Mouse (Mus musculus) embryonic facial prominence, embryonic 13.5 days (tissue): ENCODE data around the gene Ndn. TPM values are rescaled to one million over a fixed set of nuclear protein-coding genes. Genes with fewer than 3 reads are reported as not detected.

Experiments
- ATAC-seq: fragments of 200-750 bp; cut with Nextera tagmentation; 2 replicates; pipeline ENCODE4 v1.8.0; 2017; ENCODE audit warnings: low read depth; ENCODE audit not compliant: insufficient number of reproducible peaks, insufficient read depth, low FRiP score, low TSS enrichment
- H3K27ac ChIP-seq: fragments of 300-500 bp; sonication (generic); 2 replicates; pipeline ENCODE4 v1.5.1; 2015; ENCODE audit warnings: moderate library complexity, mild to moderate bottlenecking, inconsistent platforms
- H3K27me3 ChIP-seq: fragments of 300-500 bp; sonication (generic); 2 replicates; pipeline ENCODE4 v1.6.1; 2015; ENCODE audit warnings: mild to moderate bottlenecking, inconsistent platforms
- H3K36me3 ChIP-seq: fragments of 300-500 bp; sonication (generic); 2 replicates; pipeline ENCODE4 v1.6.1; 2015; ENCODE audit warnings: mild to moderate bottlenecking, inconsistent platforms
- H3K4me1 ChIP-seq: fragments of 300-500 bp; sonication (generic); 2 replicates; pipeline ENCODE4 v1.6.1; 2015; ENCODE audit warnings: inconsistent platforms
- H3K4me2 ChIP-seq: fragments of 300-500 bp; sonication (generic); 2 replicates; pipeline ENCODE4 v1.6.1; 2015; ENCODE audit warnings: moderate library complexity, mild to moderate bottlenecking, inconsistent platforms
- H3K4me3 ChIP-seq: fragments of 300-500 bp; sonication (generic); 2 replicates; pipeline ENCODE4 v1.5.1; 2015; ENCODE audit warnings: mild to moderate bottlenecking, inconsistent platforms
- H3K9ac ChIP-seq: fragments of 300-500 bp; sonication (generic); 2 replicates; pipeline ENCODE4 v1.6.1; 2015; ENCODE audit warnings: mild to moderate bottlenecking, inconsistent platforms
- H3K9me3 ChIP-seq: fragments of 300-500 bp; sonication (generic); 2 replicates; pipeline ENCODE4 v1.6.1; 2016; ENCODE audit warnings: inconsistent platforms
- WGBS: fragments of 180-500 bp; shearing (Covaris S2); methylation state at CpG from one replicate; pipeline ENCODE4 v1.1.7; 2015; ENCODE audit warnings: mixed read lengths; 5-methylcytosine and 5-hydroxymethylcytosine counted together
- polyA plus RNA-seq: library from polyadenylated mRNA; unstranded; fragments of >200 nt; fragmentation: Nextera tagmentation; extraction: Ambion mirVana; gene quantifications from 2 replicates; pipeline ENCODE4 v1.2.1, GENCODE M21; 2015

Gene Ndn
- polyA plus RNA-seq = 99.3 and 102 TPM in 2 replicates

DNA sequence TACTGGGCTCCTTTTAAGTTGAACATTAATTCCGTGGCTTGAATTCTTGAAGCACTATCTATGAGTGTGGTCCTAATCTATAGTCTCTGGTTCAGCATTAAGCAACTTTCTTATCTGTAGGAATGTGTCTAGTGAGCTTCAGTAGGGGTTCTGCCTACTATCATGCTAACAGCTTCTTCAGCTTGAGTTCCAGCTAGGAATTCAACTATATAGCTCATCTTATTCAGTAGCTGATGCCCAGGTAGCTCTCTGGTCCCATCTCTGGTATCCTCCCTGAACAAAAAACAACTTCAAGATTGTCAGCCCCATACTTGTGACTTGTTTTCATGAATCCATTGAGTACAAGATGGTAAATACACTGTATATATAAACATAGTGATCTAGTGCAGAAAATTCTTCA is at the start of gene Ndn:
Ndn (plus strand) TSS at position 301 of the 400 bp plus-strand sequence.
- no peak within 1 kb of the TSS for H3K9ac ChIP-seq
- no peaks in the 10 kb centered on the region for H3K27me3 ChIP-seq
- no peak within 1 kb of the TSS for H3K4me3 ChIP-seq
- H3K36me3 ChIP-seq = no peaks in the 10 kb centered on the region
- peaks cover 3% of the 10 kb centered on the region for H3K4me1 ChIP-seq
- no peak within 1 kb of the TSS for H3K27ac ChIP-seq
- no peaks in the 10 kb centered on the region for H3K9me3 ChIP-seq
- H3K4me2 ChIP-seq = no peak within 1 kb of the TSS
- no peak for ATAC-seq
- 70% methylated on average over 1 of the region's 1 CpGs for WGBS

DNA sequence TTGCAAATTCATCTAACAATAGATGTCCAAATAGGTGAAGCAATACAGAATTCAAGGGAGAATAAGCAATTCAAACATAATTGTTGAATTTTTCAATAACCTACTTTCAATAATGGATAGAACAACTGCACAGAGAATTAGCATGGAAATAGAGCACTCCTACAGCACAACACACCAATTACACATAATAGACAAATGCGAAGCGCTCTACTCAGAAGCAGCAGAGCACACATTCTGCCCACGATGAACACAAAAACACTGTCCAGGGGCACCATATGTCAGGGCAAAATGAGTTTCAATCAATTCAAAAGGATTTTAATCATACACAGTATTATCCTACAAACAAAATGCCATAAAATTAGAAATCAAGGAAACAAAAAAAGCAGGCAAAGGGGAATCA is 43.9 kb upstream of the Ndn start:
- Histone ChIP-seq H3K9ac (no peak overlapping the region), H3K4me1 (no peaks in the 10 kb centered on the region), H3K4me2 (no peak overlapping the region), H3K36me3 (no peaks in the 10 kb centered on the region), H3K27ac (no peak overlapping the region), H3K4me3 (no peak overlapping the region), H3K27me3 (no peaks in the 10 kb centered on the region), H3K9me3 (no peaks in the 10 kb centered on the region)
- ATAC-seq = no peak
- WGBS = 89% methylated on average over 3 of the region's 3 CpGs

DNA sequence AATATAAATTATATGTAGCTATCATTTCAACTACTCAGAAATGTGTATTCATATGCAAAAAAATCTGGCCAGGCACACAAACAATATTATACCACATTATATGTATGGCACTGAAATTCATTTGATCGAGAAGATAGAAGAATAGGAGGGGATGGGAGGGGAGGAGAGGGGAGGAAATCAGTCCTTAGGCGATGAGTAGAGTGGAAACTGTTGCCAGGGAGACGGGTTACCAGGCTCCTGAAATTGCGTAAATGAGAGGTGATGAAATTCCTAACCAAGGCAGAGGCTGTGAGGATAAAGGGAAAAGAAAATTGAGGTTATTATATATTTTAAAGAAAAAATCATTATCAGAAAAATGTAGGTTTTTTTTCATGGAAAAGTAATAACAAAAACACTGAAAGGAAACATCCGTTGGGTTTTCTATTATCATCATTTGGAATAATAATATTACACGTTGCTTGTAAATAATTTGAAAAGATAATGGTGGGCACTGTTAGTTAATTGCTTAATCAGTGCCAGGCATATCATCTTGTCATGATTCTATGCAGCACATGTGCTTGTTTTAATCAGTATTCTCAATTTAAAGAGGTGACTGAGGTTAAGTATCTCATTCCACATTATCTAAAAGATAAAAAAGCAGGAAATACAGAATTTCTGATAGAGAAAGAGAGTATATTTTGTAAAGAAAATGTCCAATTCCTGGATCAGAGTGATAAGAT is 39.3 kb upstream of the Ndn start:
- Histone ChIP-seq H3K36me3 (no peaks in the 10 kb centered on the region), H3K9ac (no peak overlapping the region)
- WGBS = 44% methylated on average over 6 of the region's 6 CpGs

DNA sequence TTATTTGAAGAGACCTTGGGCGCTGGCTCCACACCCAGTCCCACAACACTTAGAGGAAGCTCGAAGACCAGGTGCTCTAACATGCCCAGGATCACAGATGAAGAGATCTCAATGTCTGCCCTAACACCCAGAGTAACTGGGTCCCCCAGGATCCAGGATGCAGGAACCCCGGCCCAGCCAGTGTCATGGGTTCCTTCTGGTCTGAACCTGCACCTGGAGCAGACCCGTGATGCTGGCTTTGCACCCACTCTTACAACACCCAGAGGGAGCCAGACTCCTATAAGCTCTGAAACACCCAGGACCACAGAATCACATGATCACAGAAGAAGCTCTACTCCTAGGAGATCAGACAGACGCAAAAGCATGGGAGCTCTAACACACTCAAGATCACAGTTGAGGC is 29.6 kb upstream of the Ndn start:
- no peaks in the 10 kb centered on the region for H3K9me3 ChIP-seq
- 75% methylated on average over 5 of the region's 5 CpGs for WGBS

More for the DNA sequence above, 39.3 kb upstream of the Ndn start:
- H3K4me3 ChIP-seq = no peak overlapping the region
- H3K4me2 ChIP-seq = no peak overlapping the region
- no peak for ATAC-seq
- H3K27me3 ChIP-seq = no peaks in the 10 kb centered on the region
- no peaks in the 10 kb centered on the region for H3K4me1 ChIP-seq
- no peaks in the 10 kb centered on the region for H3K9me3 ChIP-seq
- H3K27ac ChIP-seq = no peak overlapping the region

DNA sequence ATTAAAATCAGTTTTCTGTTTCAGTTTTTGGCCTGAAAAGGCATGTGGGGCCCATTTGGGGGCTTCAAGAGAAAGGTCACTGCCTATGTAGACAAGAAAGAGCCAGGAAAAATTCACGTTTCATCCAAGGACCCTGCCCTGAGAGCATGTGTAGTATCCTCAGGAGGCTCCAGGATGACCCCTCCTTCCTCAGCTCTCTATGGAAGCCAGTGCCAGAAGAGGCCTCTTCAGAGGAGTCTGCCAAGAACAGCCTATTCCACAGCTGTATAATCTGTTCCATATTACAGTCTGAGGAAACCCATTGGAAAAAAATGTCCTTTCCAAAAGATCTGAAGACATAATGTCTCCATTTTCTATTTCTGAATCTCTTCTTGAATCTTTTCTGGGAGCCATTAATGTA is 958 bp upstream of the Ndn start:
- no peaks in the 10 kb centered on the region for H3K27me3 ChIP-seq
- H3K4me2 ChIP-seq = no peak overlapping the region
- no peak overlapping the region for H3K27ac ChIP-seq
- H3K36me3 ChIP-seq = no peaks in the 10 kb centered on the region
- no peak overlapping the region for H3K4me3 ChIP-seq
- H3K4me1 ChIP-seq = peaks cover 3% of the 10 kb centered on the region
- ATAC-seq = no peak
- H3K9me3 ChIP-seq = no peaks in the 10 kb centered on the region
- 20% methylated on average over 1 of the region's 1 CpGs for WGBS
- H3K9ac ChIP-seq = no peak overlapping the region

More for the DNA sequence above, 29.6 kb upstream of the Ndn start:
- Histone ChIP-seq H3K4me2 (no peak overlapping the region), H3K9ac (no peak overlapping the region), H3K4me3 (no peak overlapping the region), H3K27ac (no peak overlapping the region), H3K4me1 (no peaks in the 10 kb centered on the region), H3K36me3 (no peaks in the 10 kb centered on the region), H3K27me3 (no peaks in the 10 kb centered on the region)
- no peak for ATAC-seq

DNA sequence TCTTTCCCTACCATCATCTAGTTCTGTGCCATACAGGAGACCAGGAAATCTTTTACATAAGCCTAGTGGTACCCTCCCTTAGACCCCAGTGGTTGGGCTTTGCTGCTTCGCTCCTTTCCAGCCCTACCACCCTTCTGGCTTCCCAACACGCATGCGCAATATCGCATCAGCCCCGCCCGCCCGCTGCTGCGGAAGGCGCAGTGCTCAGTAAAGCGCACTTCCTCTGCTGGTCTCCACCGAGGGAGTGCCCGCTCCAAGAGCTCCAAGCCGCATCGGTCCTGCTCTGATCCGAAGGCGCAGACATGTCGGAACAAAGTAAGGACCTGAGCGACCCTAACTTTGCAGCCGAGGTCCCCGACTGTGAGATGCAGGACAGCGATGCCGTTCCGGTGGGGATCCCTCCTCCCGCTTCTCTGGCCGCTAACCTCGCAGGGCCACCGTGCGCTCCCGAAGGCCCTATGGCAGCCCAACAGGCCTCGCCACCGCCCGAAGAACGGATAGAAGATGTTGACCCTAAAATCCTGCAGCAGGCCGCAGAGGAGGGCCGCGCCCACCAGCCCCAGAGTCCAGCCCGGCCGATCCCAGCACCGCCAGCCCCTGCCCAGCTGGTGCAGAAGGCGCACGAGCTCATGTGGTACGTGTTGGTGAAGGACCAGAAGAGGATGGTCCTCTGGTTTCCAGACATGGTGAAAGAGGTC is 1.9 kb downstream of the Ndn start:
- Histone ChIP-seq H3K36me3 (no peaks in the 10 kb centered on the region), H3K27me3 (no peaks in the 10 kb centered on the region), H3K4me2 (peak overlapping the region; percentile 72), H3K9me3 (no peaks in the 10 kb centered on the region), H3K27ac (peak overlapping the region; percentile 33; the same call in 1 of the 2 replicates), H3K4me1 (peaks cover 3% of the 10 kb centered on the region), H3K4me3 (peak overlapping the region; percentile 59), H3K9ac (peak overlapping the region; percentile 79)
- peak; percentile 88 for ATAC-seq
- 14% methylated on average over 42 of the region's 42 CpGs for WGBS

DNA sequence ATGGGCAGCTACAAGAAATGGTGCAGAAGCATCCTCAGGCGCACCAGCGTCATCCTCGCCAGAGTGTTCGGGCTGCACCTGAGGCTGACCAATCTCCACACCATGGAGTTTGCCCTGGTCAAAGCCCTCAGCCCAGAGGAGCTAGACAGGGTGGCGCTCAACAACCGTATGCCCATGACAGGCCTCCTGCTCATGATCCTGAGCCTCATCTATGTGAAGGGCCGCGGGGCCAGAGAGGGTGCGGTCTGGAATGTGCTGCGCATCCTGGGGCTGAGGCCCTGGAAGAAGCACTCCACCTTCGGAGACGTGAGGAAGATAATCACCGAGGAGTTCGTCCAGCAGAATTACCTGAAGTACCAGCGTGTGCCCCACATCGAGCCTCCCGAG is 2.4 kb downstream of the Ndn start:
- H3K36me3 ChIP-seq = no peaks in the 10 kb centered on the region
- peak overlapping the region; percentile 72 for H3K4me2 ChIP-seq
- WGBS = 32% methylated on average over 17 of the region's 17 CpGs
- H3K4me3 ChIP-seq = peak overlapping the region; percentile 59
- no peaks in the 10 kb centered on the region for H3K27me3 ChIP-seq
- no peak overlapping the region for H3K27ac ChIP-seq
- ATAC-seq = no peak
- no peaks in the 10 kb centered on the region for H3K9me3 ChIP-seq
- H3K4me1 ChIP-seq = peaks cover 3% of the 10 kb centered on the region
- H3K9ac ChIP-seq = peak overlapping the region; percentile 79

DNA sequence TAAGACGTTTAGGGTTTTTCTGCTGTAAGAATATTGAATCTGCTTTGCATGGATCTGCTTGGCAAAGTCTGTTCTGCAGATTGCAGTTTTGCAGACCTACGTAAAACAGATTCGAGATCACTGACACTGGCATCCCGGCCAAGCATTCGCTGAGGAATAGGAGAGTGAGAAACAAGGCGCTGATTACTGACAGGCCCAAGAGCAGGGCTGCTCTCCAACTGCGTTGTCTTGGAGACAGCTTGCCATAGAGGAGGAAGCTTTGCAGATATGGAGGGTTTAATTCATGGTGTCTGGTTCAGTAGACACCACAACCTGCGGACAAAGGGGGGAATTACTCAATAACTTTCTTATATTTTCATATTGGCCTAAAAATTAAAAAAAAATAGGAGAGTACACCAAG is 4.9 kb downstream of the Ndn start:
- 54% methylated on average over 8 of the region's 8 CpGs for WGBS
- no peaks in the 10 kb centered on the region for H3K27me3 ChIP-seq
- no peak overlapping the region for H3K27ac ChIP-seq
- H3K36me3 ChIP-seq = no peaks in the 10 kb centered on the region
- no peak overlapping the region for H3K9ac ChIP-seq
- H3K4me3 ChIP-seq = no peak overlapping the region
- H3K4me1 ChIP-seq = peaks cover 3% of the 10 kb centered on the region
- no peaks in the 10 kb centered on the region for H3K9me3 ChIP-seq
- no peak for ATAC-seq
- no peak overlapping the region for H3K4me2 ChIP-seq

DNA sequence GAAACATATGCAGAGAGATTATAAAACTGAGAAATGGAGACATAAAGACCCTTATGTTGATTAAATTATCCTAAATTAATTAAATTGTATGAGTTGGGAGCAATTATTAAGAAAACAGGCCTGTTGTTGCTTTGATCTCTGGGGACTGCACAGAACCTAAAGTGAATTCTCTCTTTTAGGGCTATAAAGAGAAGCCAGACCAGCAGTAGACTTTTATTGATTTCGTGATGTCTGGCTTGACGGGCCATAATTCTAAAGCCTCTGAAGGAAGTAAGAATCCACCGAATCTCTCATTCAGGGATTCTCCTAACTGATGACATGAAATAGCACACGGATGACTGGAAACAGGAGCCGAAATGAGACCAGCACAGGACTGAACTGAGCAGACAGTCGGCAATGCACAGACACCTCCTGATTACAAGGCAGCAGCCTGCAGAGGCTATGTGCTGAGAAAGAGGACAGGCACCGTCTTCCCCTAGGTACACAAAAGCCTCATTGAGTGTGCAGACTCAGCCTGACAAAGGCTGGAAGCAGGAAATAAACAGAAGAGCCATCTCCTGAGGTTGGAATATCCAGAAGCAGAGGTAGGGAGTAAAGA is 18.8 kb downstream of the Ndn start:
- Histone ChIP-seq H3K27me3 (no peaks in the 10 kb centered on the region), H3K4me3 (no peak overlapping the region), H3K9ac (no peak overlapping the region), H3K27ac (no peak overlapping the region), H3K36me3 (no peaks in the 10 kb centered on the region), H3K4me1 (no peaks in the 10 kb centered on the region), H3K9me3 (no peaks in the 10 kb centered on the region), H3K4me2 (no peak overlapping the region)
- ATAC-seq = no peak
- 55% methylated on average over 7 of the region's 7 CpGs for WGBS

DNA sequence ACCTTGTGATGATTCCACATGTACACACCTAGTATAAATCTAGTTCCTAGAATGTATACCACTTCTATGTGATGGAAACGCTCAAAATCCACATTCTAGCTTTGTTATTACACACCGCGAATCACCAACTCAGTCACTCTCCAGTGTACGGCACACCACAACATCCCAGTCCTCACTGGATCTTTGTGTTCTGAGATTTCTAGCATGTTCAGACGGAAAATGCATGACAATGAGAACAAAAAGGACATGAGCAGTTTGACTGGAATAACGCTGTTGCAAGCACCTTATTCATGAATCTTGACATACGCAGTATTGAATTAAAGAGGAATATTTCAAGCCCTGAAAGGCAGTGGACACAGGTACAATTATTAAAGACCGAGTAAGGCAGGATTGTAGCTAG is 20.4 kb downstream of the Ndn start:
- WGBS = 81% methylated on average over 8 of the region's 8 CpGs
- Histone ChIP-seq H3K4me1 (no peaks in the 10 kb centered on the region), H3K27ac (no peak overlapping the region), H3K4me3 (no peak overlapping the region), H3K27me3 (no peaks in the 10 kb centered on the region), H3K9ac (no peak overlapping the region), H3K36me3 (no peaks in the 10 kb centered on the region), H3K4me2 (no peak overlapping the region), H3K9me3 (no peaks in the 10 kb centered on the region)
- ATAC-seq = no peak

DNA sequence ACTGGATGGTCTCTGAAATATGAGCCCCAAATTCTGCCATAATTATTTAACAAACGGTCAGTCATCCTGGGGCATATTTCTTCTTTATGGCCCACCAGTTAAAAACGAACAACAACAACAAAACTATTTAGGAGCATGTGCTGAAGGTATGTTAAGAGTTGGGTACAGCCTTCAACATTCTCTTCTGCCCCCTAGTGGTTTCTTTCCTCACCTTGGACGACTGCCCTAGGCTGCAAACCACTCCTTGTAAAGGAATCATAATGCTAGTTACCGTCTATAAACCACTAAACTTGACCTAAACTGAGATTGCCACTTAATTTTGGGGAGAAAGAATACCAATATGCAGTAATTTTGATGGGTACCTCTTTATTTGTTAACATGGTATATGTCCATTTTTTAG is 29.3 kb downstream of the Ndn start:
- H3K4me2 ChIP-seq = no peak overlapping the region
- H3K36me3 ChIP-seq = no peaks in the 10 kb centered on the region
- H3K9ac ChIP-seq = no peak overlapping the region
- WGBS = 25% methylated on average over 4 of the region's 4 CpGs
- no peak overlapping the region for H3K4me3 ChIP-seq
- no peak for ATAC-seq
- H3K4me1 ChIP-seq = no peaks in the 10 kb centered on the region
- H3K27ac ChIP-seq = no peak overlapping the region
- no peaks in the 10 kb centered on the region for H3K27me3 ChIP-seq
- H3K9me3 ChIP-seq = peaks cover 13% of the 10 kb centered on the region
